Comparison of ENCODE assay signal across 8 mouse cellular contexts in the genomic region with DNA sequence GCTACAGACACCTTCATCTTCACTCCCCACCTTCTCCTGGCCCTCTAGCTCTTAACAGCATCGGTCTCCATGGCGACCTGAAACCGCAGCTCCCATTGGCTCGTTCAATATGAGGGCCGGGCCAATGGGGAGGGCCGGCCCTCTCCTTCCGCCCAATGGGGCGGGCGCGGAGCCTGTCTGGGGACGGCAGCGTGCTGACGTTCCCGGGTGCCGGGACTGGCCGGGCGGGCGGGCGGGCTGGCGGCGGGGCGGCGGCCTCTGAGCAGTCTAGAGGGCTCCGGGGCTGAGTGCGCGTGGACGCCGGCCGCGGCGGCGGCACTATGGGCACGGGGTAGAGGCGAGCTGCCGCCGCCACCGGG. TPM values are rescaled to one million over a fixed set of nuclear protein-coding genes. Genes with fewer than 3 reads are reported as not detected.
A peak's percentile ranks its signal among the peaks of the same experiment; 100 is the strongest.
DNase-seq lines count a peak whose midpoint lies in the region; ATAC-seq and TF ChIP-seq lines count a peak whose summit lies in the region.

A gene (minus strand): TSS at position 79 of the 359 bp plus-strand sequence.
A gene (plus strand): TSS at position 246 of the 359 bp plus-strand sequence.

- H3K27ac ChIP-seq in hindbrain, postnatal 0 days = peak within 1 kb of the TSS; percentile 88

- peak within 1 kb of the TSS; percentile 83 for H3K9ac ChIP-seq in hindbrain, postnatal 0 days (replicated peaks; ENCODE audit: low read length)

- peak; percentile 94 for ATAC-seq in activated CD4-positive, CD25-positive, alpha-beta regulatory T cell, adult 4 months
- ATAC-seq in hindbrain, postnatal 0 days = peak; percentile 98

- H3K27me3 ChIP-seq in hindbrain, postnatal 0 days (ENCODE audit: insufficient read depth, low read length) = no peaks in the 10 kb centered on the region

- TF ChIP-seq CTCF in hindbrain, postnatal 0 days (IDR thresholded peaks at IDR 0.05; ENCODE audit: low read depth) = no peak

- H3K4me3 ChIP-seq in hindbrain, postnatal 0 days (ENCODE audit: low read length) = peak within 1 kb of the TSS; percentile 87

- peak; percentile 71 to 86 for DNase-seq in cerebellum, postnatal 4 days (ENCODE audit: low spot score in 2 of 2)
- DNase-seq in gastrocnemius, adult 8-10 months (ENCODE audit: low spot score in 2 of 2) = peak; percentile 85 to 89
- peak; percentile 98 for DNase-seq in hindbrain, postnatal 0 days (ENCODE audit: low spot score)
- DNase-seq in left cerebral cortex, adult 18-20 months (ENCODE audit: low spot score in 2 of 2) = peak; percentile 86 to 94
- peak; percentile 93 to 96 for DNase-seq in lung, postnatal 4 days
- DNase-seq in retina, postnatal 1 day = peak; percentile 98
- DNase-seq in thymus, postnatal 4 days = peak; percentile 92

- H3K9me3 ChIP-seq in hindbrain, postnatal 0 days (ENCODE audit: low read length) = no peaks in the 10 kb centered on the region

- peak within 1 kb of the TSS; percentile 72 for H3K4me2 ChIP-seq in hindbrain, postnatal 0 days (ENCODE audit: low read depth, low read length)

- H3K36me3 ChIP-seq in hindbrain, postnatal 0 days (ENCODE audit: insufficient read depth, low read length) = no peaks in the 10 kb centered on the region

- 4% methylated on average over 20 of the region's 37 CpGs for WGBS in hindbrain, postnatal 0 days

- no peaks in the 10 kb centered on the region for H3K4me1 ChIP-seq in hindbrain, postnatal 0 days (ENCODE audit: insufficient read depth, low read length)

RNA-seq across cellular contexts. Expression of the first gene that starts in this region (rescaled TPM):
- 1 to 10 TPM in 1 of 2 experiments, under 1 TPM in 1; 0.86 to 1.1 TPM for polyA plus RNA-seq in activated CD4-positive, CD25-positive, alpha-beta regulatory T cell, adult 4 months (2017; shearing (Covaris generic))
- not detected for total RNA-seq in gastrocnemius, adult 8-10 months (2022)
- 2.9 and 3.3 TPM in 2 replicates for total RNA-seq in hindbrain, postnatal 0 days (2014; rRNA removed)
- polyA plus RNA-seq in hindbrain, postnatal 0 days (2015; fragmentation: Nextera tagmentation; extraction: Ambion mirVana) = 6.0 and 6.5 TPM in 2 replicates
- total RNA-seq in left cerebral cortex, adult 18-20 months (2021) = 10 to 100 TPM; 12.0 to 15.3 TPM

RNA-seq across cellular contexts. Expression of the second gene that starts in this region (rescaled TPM):
- 10 to 100 TPM in 1 of 2 experiments, 1 to 10 TPM in 1; 9.4 to 12.0 TPM for polyA plus RNA-seq in activated CD4-positive, CD25-positive, alpha-beta regulatory T cell, adult 4 months (2017; shearing (Covaris generic))
- total RNA-seq in gastrocnemius, adult 8-10 months (2022) = 10 to 100 TPM; 13.4 to 30.6 (median 19.3) TPM
- 100 and 102 TPM in 2 replicates for total RNA-seq in hindbrain, postnatal 0 days (2014; rRNA removed)
- polyA plus RNA-seq in hindbrain, postnatal 0 days (2015; fragmentation: Nextera tagmentation; extraction: Ambion mirVana) = 22.9 and 24.5 TPM in 2 replicates
- 100 to 1,000 TPM; 202 to 221 TPM for total RNA-seq in left cerebral cortex, adult 18-20 months (2021)

Comparison
In these comparisons a context has a peak if more than half of its experiments do, and no peak if none do; other contexts are left out.
1. Peak in every context shown above with its lines: DNase-seq, ATAC-seq, H3K4me3 ChIP-seq and H3K27ac ChIP-seq.